Mouse (Mus musculus) CH12.LX (cell line): ENCODE data around the gene Pawr. TPM values are rescaled to one million over a fixed set of nuclear protein-coding genes. Genes with fewer than 3 reads are reported as not detected.

ENCODE experiments used
- DNase-seq: peaks from one replicate; pipeline ENCODE4 v3.0.0-alpha.2; 2013; ENCODE audit errors: extremely low read depth
- H3K27ac ChIP-seq: 2 replicates; pipeline ENCODE4 v1.5.1; 2012; ENCODE audit warnings: low read depth, mild to moderate bottlenecking, control low read depth, moderate library complexity; ENCODE audit not compliant: insufficient read depth
- H3K27me3 ChIP-seq: replicated peaks from 2 replicates; pipeline ENCODE3; 2012; ENCODE audit warnings: inconsistent platforms
- H3K36me3 ChIP-seq, 2 experiments: replicated peaks in 1 of 2; 2 replicates each; pipeline versions ENCODE3 to v1.6.1; 2012; ENCODE audit warnings: inconsistent platforms in 1 of 2, low read length in 1 of 2, mild to moderate bottlenecking in 1 of 2, mixed read lengths in 1 of 2, moderate library complexity in 1 of 2; ENCODE audit not compliant: control insufficient read depth in 1 of 2, insufficient read depth in 1 of 2
- H3K4me1 ChIP-seq, 2 experiments: 2 replicates each; pipeline ENCODE4 v1.6.1; 2012; ENCODE audit warnings: inconsistent platforms in 1 of 2, moderate library complexity in 1 of 2; ENCODE audit not compliant: insufficient read depth in 2 of 2, control insufficient read depth in 1 of 2
- H3K4me2 ChIP-seq: 2 replicates; pipeline ENCODE4 v1.6.1; 2012; ENCODE audit warnings: low read depth, mild to moderate bottlenecking, control low read depth; ENCODE audit not compliant: poor library complexity, insufficient read depth, severe bottlenecking
- H3K4me3 ChIP-seq, 3 experiments: fragments of 150-350 bp in 1 of 3; sonication (generic) in 1 of 3; replicated peaks in 1 of 3; 2 replicates each; pipeline versions ENCODE3 to v1.5.1; 2011 to 2012; ENCODE audit warnings: low read depth in 2 of 3, low read length in 2 of 3, mild to moderate bottlenecking in 2 of 3, moderate library complexity in 2 of 3, control low read depth in 1 of 3, improper control_type of control experiment in 1 of 3, inconsistent platforms in 1 of 3, mixed read lengths in 1 of 3; ENCODE audit not compliant: poor library complexity in 1 of 3
- H3K79me2 ChIP-seq: replicated peaks from 2 replicates; pipeline ENCODE4 v1.6.1; 2012; ENCODE audit warnings: mild to moderate bottlenecking, moderate library complexity; ENCODE audit not compliant: control insufficient read depth, poor library complexity, insufficient read depth, severe bottlenecking; ENCODE audit errors: extremely low read depth
- H3K9ac ChIP-seq: 2 replicates; pipeline ENCODE4 v1.6.1; 2012; ENCODE audit warnings: low read depth, mild to moderate bottlenecking, control low read depth, moderate library complexity; ENCODE audit not compliant: insufficient read depth
- H3K9me3 ChIP-seq: replicated peaks from 2 replicates; pipeline ENCODE3; 2012; ENCODE audit warnings: low read length, inconsistent platforms, mixed read lengths
- CHD2 ChIP-seq: IDR thresholded peaks from 2 replicates; pipeline ENCODE4 v1.6.1; 2011; ENCODE audit warnings: low read length, improper control_type of control experiment
- CTCF ChIP-seq, 2 experiments: IDR thresholded peaks in 1 of 2; conservative IDR thresholded peaks in 1 of 2; 2 replicates each; pipeline ENCODE4 v1.5.1; 2011 to 2012; ENCODE audit warnings: low read depth in 2 of 2, low read length in 2 of 2, improper control_type of control experiment in 1 of 2, inconsistent platforms in 1 of 2, mild to moderate bottlenecking in 1 of 2, moderate library complexity in 1 of 2
- ELF1 ChIP-seq: IDR thresholded peaks from 2 replicates; pipeline ENCODE4 v1.6.1; 2014; ENCODE audit warnings: low read depth, mild to moderate bottlenecking, inconsistent platforms, low read length, improper control_type of control experiment
- EP300 ChIP-seq: IDR thresholded peaks from 2 replicates; pipeline ENCODE4 v1.6.1; 2011; ENCODE audit warnings: low read length, improper control_type of control experiment
- ETS1 ChIP-seq: conservative IDR thresholded peaks from 2 replicates; pipeline ENCODE4 v1.6.1; 2012; ENCODE audit warnings: low read depth, mild to moderate bottlenecking, inconsistent platforms, low read length, improper control_type of control experiment, moderate library complexity
- KAT2A ChIP-seq: IDR thresholded peaks from 2 replicates; pipeline ENCODE4 v1.6.1; 2012; ENCODE audit warnings: low read length, improper control_type of control experiment, inconsistent platforms; ENCODE audit not compliant: insufficient replicate concordance
- MAZ ChIP-seq: IDR thresholded peaks from 2 replicates; pipeline ENCODE4 v1.6.1; 2012; ENCODE audit warnings: low read depth, mild to moderate bottlenecking, inconsistent platforms, low read length, improper control_type of control experiment, moderate library complexity
- MYC ChIP-seq: IDR thresholded peaks from 2 replicates; pipeline ENCODE4 v1.6.1; 2011; ENCODE audit warnings: low read depth, mild to moderate bottlenecking, improper control_type of control experiment, low read length
- NELFE ChIP-seq: IDR thresholded peaks from 2 replicates; pipeline ENCODE4 v1.6.1; 2011; ENCODE audit warnings: low read depth, low read length, improper control_type of control experiment
- NRF1 ChIP-seq: IDR thresholded peaks from 2 replicates; pipeline ENCODE4 v1.6.1; 2014; ENCODE audit warnings: low read depth, mild to moderate bottlenecking, inconsistent platforms, low read length, improper control_type of control experiment, moderate library complexity
- RAD21 ChIP-seq: IDR thresholded peaks from 2 replicates; pipeline ENCODE4 v1.6.1; 2011; ENCODE audit warnings: low read depth, mild to moderate bottlenecking, low read length, improper control_type of control experiment, moderate library complexity
- RCOR1 ChIP-seq: conservative IDR thresholded peaks from 2 replicates; pipeline ENCODE4 v1.6.1; 2012; ENCODE audit warnings: low read depth, mild to moderate bottlenecking, inconsistent platforms, low read length, improper control_type of control experiment
- SMC3 ChIP-seq: IDR thresholded peaks from 2 replicates; pipeline ENCODE4 v1.6.1; 2011; ENCODE audit warnings: low read depth, low read length, improper control_type of control experiment
- TBP ChIP-seq: conservative IDR thresholded peaks from 2 replicates; pipeline ENCODE4 v1.6.1; 2011; ENCODE audit warnings: low read depth, low read length, improper control_type of control experiment
- TCF12 ChIP-seq: IDR thresholded peaks from 2 replicates; pipeline ENCODE4 v1.6.1; 2014; ENCODE audit warnings: low read depth, mild to moderate bottlenecking, inconsistent platforms, low read length, improper control_type of control experiment
- UBTF ChIP-seq: IDR thresholded peaks from 2 replicates; pipeline ENCODE4 v1.6.1; 2012; ENCODE audit warnings: low read depth, mild to moderate bottlenecking, inconsistent platforms, low read length, improper control_type of control experiment, moderate library complexity
- USF1 ChIP-seq: IDR thresholded peaks from 2 replicates; pipeline ENCODE4 v1.6.1; 2014; ENCODE audit warnings: low read depth, mild to moderate bottlenecking, inconsistent platforms, low read length, improper control_type of control experiment
- ZC3H11A ChIP-seq: IDR thresholded peaks from 2 replicates; pipeline ENCODE4 v1.6.1; 2012; ENCODE audit warnings: low read depth, mild to moderate bottlenecking, inconsistent platforms, low read length, improper control_type of control experiment
- dilution Hi-C: fragments of 300-500 bp; cut with MboI; formaldehyde crosslinking; loops from 2 replicates; pipeline ENCODE4 v1.14.3; 2020; ENCODE audit warnings: low sequenced_read_pairs; ENCODE audit not compliant: extremely low pct_unique_long_range_greater_than_20kb, extremely low pct_ligation_motif_present
- in situ Hi-C: fragments of 300-500 bp; cut with MboI; formaldehyde crosslinking; loops from 3 replicates; pipeline ENCODE4 v1.14.3; 2019; ENCODE audit warnings: low sequenced_read_pairs, low pct_ligation_motif_present, low pct_unique_long_range_greater_than_20kb, mixed read lengths
- polyA plus RNA-seq: library from polyadenylated mRNA; unstranded; fragments of >175 nt; gene quantifications from 2 replicates; pipeline ENCODE4 v1.2.1, GENCODE M21; 2012; ENCODE audit warnings: low read depth; ENCODE audit not compliant: insufficient read length
- total RNA-seq, 2 experiments: library from RNA; depleted of rRNA; stranded (reverse); fragments of 300-350 nt in 1 of 2; fragments of >200 nt in 1 of 2; gene quantifications; 2 replicates each; pipeline ENCODE4 v1.2.3; 2012 to 2014

The Pawr gene
- total and polyA plus RNA-seq, 3 experiments, result not detected

- H3K36me3 ChIP-seq, result no peaks in the 10 kb centered on the region
- in situ Hi-C loops, result no loop called here
- no peaks in the 10 kb centered on the region for H3K4me1 ChIP-seq
- H3K27me3 ChIP-seq, result no peaks in the 10 kb centered on the region
- TF ChIP-seq ZC3H11A (no peak), SMC3 (no peak), CHD2 (no peak), KAT2A (no peak), MAZ (no peak), EP300 (no peak), TCF12 (no peak), TBP (no peak), UBTF (no peak), RAD21 (no peak), ETS1 (no peak), MYC (no peak), NRF1 (no peak), RCOR1 (no peak), ELF1 (no peak)
- no peak for DNase-seq
- no peak overlapping the region for H3K4me2 ChIP-seq
- H3K9me3 ChIP-seq, result no peaks in the 10 kb centered on the region
- no peak overlapping the region for H3K27ac ChIP-seq
- dilution Hi-C loops, result no loop called here
- H3K4me3 ChIP-seq, result no peak overlapping the region
- H3K9ac ChIP-seq, result no peak overlapping the region
- H3K79me2 ChIP-seq, result no peaks in the 10 kb centered on the region
Observed at GRCm38 (mm10) chr10:108392151-108392550, 60.2 kb downstream of the Pawr start.

GRCm38 (mm10) chr10:108394306-108394705, 62.4 kb downstream of the Pawr start:
- in situ Hi-C loops, result no loop called here
- H3K27ac ChIP-seq, result no peak overlapping the region
- TF ChIP-seq CTCF (conservative IDR thresholded peaks at IDR 0.05 in 1 of 2, IDR thresholded peaks at IDR 0.05 in 1 of 2; ENCODE audit: low read depth in 2 of 2, low read length in 2 of 2) (no peak), RAD21 (no peak), USF1 (no peak), NELFE (no peak), EP300 (no peak)
- no peaks in the 10 kb centered on the region for H3K9me3 ChIP-seq
- no peaks in the 10 kb centered on the region for H3K36me3 ChIP-seq
- DNase-seq, result no peak
- no peak overlapping the region for H3K9ac ChIP-seq
- dilution Hi-C loops, result no loop called here
- no peak overlapping the region for H3K4me3 ChIP-seq
- H3K27me3 ChIP-seq, result no peaks in the 10 kb centered on the region
- no peak overlapping the region for H3K4me2 ChIP-seq
- H3K79me2 ChIP-seq, result no peaks in the 10 kb centered on the region
- H3K4me1 ChIP-seq, result no peaks in the 10 kb centered on the region
